Mouse (Mus musculus) CD4-positive, CD25-positive, alpha-beta regulatory T cell (primary cell): ENCODE data around the gene E2f2. TPM values are rescaled to one million over a fixed set of nuclear protein-coding genes. Genes with fewer than 3 reads are reported as not detected.

Experiments used
- polyA plus RNA-seq: library from polyadenylated mRNA; unstranded; fragments of 100-300 nt; shearing (Covaris generic); gene quantifications from one replicate; pipeline ENCODE4 v1.2.1, GENCODE M21; 2017

The E2f2 gene
- polyA plus RNA-seq: 23.0 TPM

DNA sequence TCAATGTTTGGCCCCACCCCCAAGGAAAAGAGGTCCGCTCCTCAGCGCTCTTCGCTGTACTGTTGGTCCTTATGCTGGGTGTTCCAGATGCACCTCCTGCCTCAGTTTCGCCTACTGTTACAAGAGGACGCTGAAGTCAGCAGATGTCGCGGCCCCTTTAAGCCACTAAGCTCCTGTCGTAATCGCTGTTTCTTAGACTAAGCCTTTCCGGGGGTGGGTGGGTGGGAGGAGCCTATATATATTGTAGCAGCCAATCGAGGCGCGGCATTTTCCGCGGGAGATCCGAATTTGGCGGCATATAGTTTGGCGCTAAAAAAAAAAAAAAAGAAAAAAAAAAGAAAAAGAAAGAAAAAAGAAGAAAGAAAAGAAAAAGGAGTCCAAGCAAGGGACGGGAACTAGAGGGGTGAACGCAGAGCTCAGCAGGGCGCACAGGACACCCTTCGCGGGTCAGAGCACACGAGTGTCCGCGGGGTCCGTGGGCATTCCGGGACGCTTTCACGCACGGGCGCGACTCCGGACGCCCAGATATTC is at the start of gene E2f2:
TSS of gene E2f2 (plus strand) at position 384 of the 531 bp plus-strand sequence.

DNA sequence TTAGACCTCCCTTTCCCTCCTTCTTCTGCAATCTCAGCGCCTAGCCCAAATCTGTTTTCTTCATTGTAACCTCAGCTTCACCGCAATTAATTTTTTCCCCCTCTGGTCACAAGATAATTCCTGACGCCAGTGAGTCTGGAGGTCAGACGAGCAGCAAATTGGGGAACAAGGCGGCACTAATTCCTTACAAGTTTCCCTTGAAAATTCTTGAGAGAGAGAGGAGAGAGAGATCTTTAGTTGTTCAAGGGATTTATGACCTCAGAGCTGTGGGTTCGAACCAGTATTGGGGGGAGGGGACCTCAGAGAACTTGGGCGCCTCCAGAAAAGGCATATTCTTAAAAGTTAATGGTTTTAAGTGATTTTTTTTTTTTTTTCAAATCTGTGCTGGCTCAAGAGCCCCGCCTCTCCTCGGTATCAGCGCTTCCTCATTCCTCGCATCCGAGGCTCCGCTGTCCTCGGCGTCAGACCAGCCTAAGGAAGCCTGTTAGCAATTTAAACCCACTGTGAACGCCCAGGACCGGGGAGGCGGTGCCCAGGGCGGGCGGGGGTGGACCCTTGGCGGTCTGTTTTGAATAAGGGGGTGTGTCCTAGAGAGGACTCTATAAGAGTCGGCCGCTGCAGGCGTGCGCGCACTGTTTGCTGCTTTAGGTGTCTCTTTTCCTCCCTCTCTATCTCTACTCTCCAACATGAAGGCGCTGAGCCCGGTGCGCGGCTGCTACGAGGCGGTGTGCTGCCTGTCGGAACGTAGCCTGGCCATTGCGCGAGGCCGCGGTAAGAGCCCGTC is 28.8 kb upstream of the E2f2 start, which contains the start of gene Id3:
TSS of gene Id3 (plus strand) at position 305 of the 784 bp plus-strand sequence.

DNA sequence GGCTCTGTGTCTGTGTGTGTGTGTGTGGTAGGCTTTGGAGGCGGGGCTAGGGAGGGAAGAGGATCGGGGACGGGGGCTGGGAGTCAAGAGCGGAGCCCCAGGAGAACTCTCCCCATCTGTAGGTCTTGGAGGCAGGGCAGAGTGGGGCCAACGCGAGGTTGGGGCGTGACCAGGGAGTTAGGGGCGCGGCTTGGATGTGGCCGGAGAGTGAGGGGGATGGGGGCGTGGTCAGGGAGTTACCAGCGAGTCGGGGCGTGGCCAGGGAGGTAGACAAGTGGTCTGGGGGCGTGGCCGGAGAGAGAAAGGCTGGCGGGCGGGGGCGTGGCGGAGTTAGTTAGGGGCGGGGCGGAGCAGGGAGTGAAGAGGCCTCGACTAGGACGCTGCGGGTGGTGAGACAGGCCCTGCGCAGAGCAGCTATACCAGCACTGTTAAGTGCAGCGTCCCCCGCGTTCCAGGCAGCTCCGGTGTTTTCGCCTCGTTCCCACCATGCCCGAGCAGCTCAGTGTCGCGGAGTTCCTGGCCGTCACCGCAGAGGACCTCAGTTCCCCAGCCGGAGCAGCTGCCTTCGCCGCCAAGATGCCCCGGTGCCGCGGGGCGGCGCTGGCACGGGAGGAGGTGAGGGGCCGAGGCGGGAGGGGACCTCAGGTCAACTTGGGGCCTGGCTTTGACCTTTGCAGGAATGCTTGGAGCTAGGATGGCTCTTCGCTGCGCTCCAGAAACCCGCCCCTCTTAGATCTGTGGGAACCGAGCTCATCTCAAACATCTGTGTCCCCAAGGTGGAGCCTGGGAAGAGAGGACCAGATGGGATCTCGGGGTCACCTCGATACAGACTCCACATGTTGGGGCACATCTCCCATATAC is 34.1 kb downstream of the E2f2 start, which contains the start of gene Asap3:
TSS of gene Asap3 (plus strand) at position 333 of the 861 bp plus-strand sequence.

Other genes starting within 250 kb of the E2f2 start
- 70.9 TPM for gene Hmgcl, start 225.9 kb upstream of the E2f2 start, polyA plus RNA-seq
- gene Gale, start 208.7 kb upstream of the E2f2 start, polyA plus RNA-seq: 21.5 TPM
- 308 TPM for gene Lypla2, start 199.8 kb upstream of the E2f2 start, polyA plus RNA-seq
- gene Pithd1, start 185.1 kb upstream of the E2f2 start, polyA plus RNA-seq: 77.8 TPM
- 50.7 TPM for gene Eloa, start 150.6 kb upstream of the E2f2 start, polyA plus RNA-seq
- gene Rpl11, start 119.0 kb upstream of the E2f2 start, polyA plus RNA-seq: 326 TPM
- 281 TPM for gene Id3, start 28.9 kb upstream of the E2f2 start, polyA plus RNA-seq
- 0.24 TPM for gene Asap3, start 34.0 kb downstream of the E2f2 start, polyA plus RNA-seq
- gene Tcea3, start 75.3 kb downstream of the E2f2 start, polyA plus RNA-seq: 0.61 TPM
- 14.4 TPM for gene Zfp46, start 112.3 kb downstream of the E2f2 start, polyA plus RNA-seq
- 125 TPM for gene Hnrnpr, start 138.5 kb downstream of the E2f2 start, polyA plus RNA-seq